Mouse (Mus musculus): Measurements from ENCODE around the gene Plxna4. TPM values are rescaled to one million over a fixed set of nuclear protein-coding genes. Genes with fewer than 3 reads are reported as not detected.

The Plxna4 gene
- total and polyA plus RNA-seq, 3 experiments = not detected

GRCm38 (mm10) chr6:32120931-32121330, 467.1 kb downstream of the Plxna4 start:
- Histone ChIP-seq H3K4me3 (replicated peaks in 1 of 3; ENCODE audit: low read depth in 2 of 3, low read length in 2 of 3, poor library complexity in 1 of 3) (no peak overlapping the region), H3K27me3 (replicated peaks) (peaks cover 39% of the 10 kb centered on the region), H3K4me1 (ENCODE audit: control insufficient read depth in 1 of 2, insufficient read depth in 2 of 2) (no peaks in the 10 kb centered on the region), H3K9ac (ENCODE audit: insufficient read depth, low read depth) (no peak overlapping the region), H3K4me2 (ENCODE audit: insufficient read depth, low read depth, poor library complexity, severe bottlenecking) (no peak overlapping the region), H3K27ac (ENCODE audit: insufficient read depth, low read depth) (no peak overlapping the region), H3K9me3 (replicated peaks; ENCODE audit: low read length) (no peaks in the 10 kb centered on the region), H3K36me3 (replicated peaks in 1 of 2; ENCODE audit: control insufficient read depth in 1 of 2, insufficient read depth in 1 of 2, low read length in 1 of 2) (no peaks in the 10 kb centered on the region), H3K79me2 (replicated peaks; ENCODE audit: control insufficient read depth, extremely low read depth, insufficient read depth, poor library complexity, severe bottlenecking) (no peaks in the 10 kb centered on the region)
- dilution Hi-C loops (cut with MboI; ENCODE audit: extremely low pct_ligation_motif_present, extremely low pct_unique_long_range_greater_than_20kb, low sequenced_read_pairs) = no loop called here
- in situ Hi-C loops (cut with MboI; ENCODE audit: low pct_ligation_motif_present, low pct_unique_long_range_greater_than_20kb, low sequenced_read_pairs) = no loop called here
- no peak for DNase-seq (ENCODE audit: extremely low read depth)
- no peak for TF ChIP-seq CHD1 (IDR thresholded peaks at IDR 0.05; ENCODE audit: low read depth, low read length)

GRCm38 (mm10) chr6:32109207-32109606, 478.8 kb downstream of the Plxna4 start:
- H3K27ac ChIP-seq (ENCODE audit: insufficient read depth, low read depth) = no peak overlapping the region
- no peak overlapping the region for H3K9ac ChIP-seq (ENCODE audit: insufficient read depth, low read depth)
- no peak overlapping the region for H3K4me2 ChIP-seq (ENCODE audit: insufficient read depth, low read depth, poor library complexity, severe bottlenecking)
- in situ Hi-C loops (cut with MboI; ENCODE audit: low pct_ligation_motif_present, low pct_unique_long_range_greater_than_20kb, low sequenced_read_pairs) = no loop called here
- H3K9me3 ChIP-seq (replicated peaks; ENCODE audit: low read length) = no peaks in the 10 kb centered on the region
- dilution Hi-C loops (cut with MboI; ENCODE audit: extremely low pct_ligation_motif_present, extremely low pct_unique_long_range_greater_than_20kb, low sequenced_read_pairs) = no loop called here
- H3K36me3 ChIP-seq (replicated peaks in 1 of 2; ENCODE audit: control insufficient read depth in 1 of 2, insufficient read depth in 1 of 2, low read length in 1 of 2) = no peaks in the 10 kb centered on the region
- DNase-seq (ENCODE audit: extremely low read depth) = no peak
- TF ChIP-seq SMC3 (IDR thresholded peaks at IDR 0.05; ENCODE audit: low read depth, low read length) (no peak), UBTF (IDR thresholded peaks at IDR 0.05; ENCODE audit: low read depth, low read length) (no peak), SIN3A (IDR thresholded peaks at IDR 0.05; ENCODE audit: low read length) (no peak)
- peaks cover 77% of the 10 kb centered on the region for H3K27me3 ChIP-seq (replicated peaks)
- H3K4me1 ChIP-seq (ENCODE audit: control insufficient read depth in 1 of 2, insufficient read depth in 2 of 2) = no peaks in the 10 kb centered on the region
- no peak overlapping the region for H3K4me3 ChIP-seq (replicated peaks in 1 of 3; ENCODE audit: low read depth in 2 of 3, low read length in 2 of 3, poor library complexity in 1 of 3)
- H3K79me2 ChIP-seq (replicated peaks; ENCODE audit: control insufficient read depth, extremely low read depth, insufficient read depth, poor library complexity, severe bottlenecking) = no peaks in the 10 kb centered on the region

GRCm38 (mm10) chr6:32105547-32106275, 482.3 kb downstream of the Plxna4 start:
- no peak for DNase-seq (ENCODE audit: extremely low read depth)
- H3K9me3 ChIP-seq (replicated peaks; ENCODE audit: low read length) = no peaks in the 10 kb centered on the region
- H3K36me3 ChIP-seq (replicated peaks in 1 of 2; ENCODE audit: control insufficient read depth in 1 of 2, insufficient read depth in 1 of 2, low read length in 1 of 2) = no peaks in the 10 kb centered on the region
- no peaks in the 10 kb centered on the region for H3K79me2 ChIP-seq (replicated peaks; ENCODE audit: control insufficient read depth, extremely low read depth, insufficient read depth, poor library complexity, severe bottlenecking)
- no peak overlapping the region for H3K4me2 ChIP-seq (ENCODE audit: insufficient read depth, low read depth, poor library complexity, severe bottlenecking)
- TF ChIP-seq USF2 (conservative IDR thresholded peaks at IDR 0.05; ENCODE audit: low read depth, low read length) (no peak), ZMIZ1 (IDR thresholded peaks at IDR 0.05; ENCODE audit: low read depth, low read length) (no peak), CHD1 (IDR thresholded peaks at IDR 0.05; ENCODE audit: low read depth, low read length) (no peak), E2F4 (IDR thresholded peaks at IDR 0.05; ENCODE audit: insufficient replicate concordance, low read depth, low read length) (no peak), ETS1 (conservative IDR thresholded peaks at IDR 0.05; ENCODE audit: low read depth, low read length) (no peak)
- peaks cover 78% of the 10 kb centered on the region for H3K27me3 ChIP-seq (replicated peaks)
- H3K27ac ChIP-seq (ENCODE audit: insufficient read depth, low read depth) = no peak overlapping the region
- in situ Hi-C loops (cut with MboI; ENCODE audit: low pct_ligation_motif_present, low pct_unique_long_range_greater_than_20kb, low sequenced_read_pairs) = no loop called here
- no peak overlapping the region for H3K4me3 ChIP-seq (replicated peaks in 1 of 3; ENCODE audit: low read depth in 2 of 3, low read length in 2 of 3, poor library complexity in 1 of 3)
- H3K4me1 ChIP-seq (ENCODE audit: control insufficient read depth in 1 of 2, insufficient read depth in 2 of 2) = no peaks in the 10 kb centered on the region
- H3K9ac ChIP-seq (ENCODE audit: insufficient read depth, low read depth) = no peak overlapping the region
- dilution Hi-C loops (cut with MboI; ENCODE audit: extremely low pct_ligation_motif_present, extremely low pct_unique_long_range_greater_than_20kb, low sequenced_read_pairs) = no loop called here
